Mouse (Mus musculus) regulatory T cell (primary cell): ENCODE results near the gene Actrt2.

Experiments
- in situ Hi-C: fragments of 300-600 bp; cut with MboI, MseI; formaldehyde crosslinking; loops from one replicate; pipeline ENCODE4 v1.15.1; 2025; ENCODE audit warnings: high pct_unique_total_duplicates

Gene Actrt2

GRCm38 (mm10) chr4:154683068-154683752 is 15.5 kb upstream of the Actrt2 start:
- in situ Hi-C loops: no loop called here

- in situ Hi-C loops: no loop called here
Measured at GRCm38 (mm10) chr4:154682311-154682710, 14.6 kb upstream of the Actrt2 start.

- in situ Hi-C loops: no loop called here
Measured at GRCm38 (mm10) chr4:154675441-154676000, 7.9 kb upstream of the Actrt2 start.

- in situ Hi-C loops: no loop called here
Measured at GRCm38 (mm10) chr4:154674966-154675365, 7.3 kb upstream of the Actrt2 start.

- in situ Hi-C loops: no loop called here
Measured at GRCm38 (mm10) chr4:154674541-154674940, 6.9 kb upstream of the Actrt2 start.

GRCm38 (mm10) chr4:154673986-154674385 is 6.3 kb upstream of the Actrt2 start:
- in situ Hi-C loops: no loop called here

- in situ Hi-C loops: no loop called here
Measured at GRCm38 (mm10) chr4:154672027-154672426, 4.4 kb upstream of the Actrt2 start.

- in situ Hi-C loops: no loop called here
Measured at GRCm38 (mm10) chr4:154671232-154671912, 3.7 kb upstream of the Actrt2 start.

GRCm38 (mm10) chr4:154662681-154663215 is 4.9 kb downstream of the Actrt2 start:
- in situ Hi-C loops: no loop called here

- in situ Hi-C loops: no loop called here
Measured at GRCm38 (mm10) chr4:154661256-154661655, 6.4 kb downstream of the Actrt2 start.

GRCm38 (mm10) chr4:154660025-154660424 is 7.6 kb downstream of the Actrt2 start:
- in situ Hi-C loops: no loop called here

GRCm38 (mm10) chr4:154655134-154655910 is 12.3 kb downstream of the Actrt2 start:
- in situ Hi-C loops: no loop called here

- in situ Hi-C loops: no loop called here
Measured at GRCm38 (mm10) chr4:154652494-154652893, 15.2 kb downstream of the Actrt2 start.

GRCm38 (mm10) chr4:154649083-154649747 is 18.5 kb downstream of the Actrt2 start:
- in situ Hi-C loops: no loop called here

- in situ Hi-C loops: no loop called here
Measured at GRCm38 (mm10) chr4:154642496-154642895, 25.2 kb downstream of the Actrt2 start.

GRCm38 (mm10) chr4:154641296-154642110 is 26.2 kb downstream of the Actrt2 start:
- in situ Hi-C loops: no loop called here

- in situ Hi-C loops: no loop called here
Measured at GRCm38 (mm10) chr4:154640443-154641295, 27.0 kb downstream of the Actrt2 start.

- in situ Hi-C loops: no loop called here
Measured at GRCm38 (mm10) chr4:154639591-154640442, 27.9 kb downstream of the Actrt2 start.

- in situ Hi-C loops: no loop called here
Measured at GRCm38 (mm10) chr4:154639126-154639525, 28.5 kb downstream of the Actrt2 start.
